Mouse (Mus musculus) 416B (cell line): ENCODE results near the gene Elp4.
A peak's percentile ranks its signal among the peaks of the same experiment; 100 is the strongest.

Experiments
- DNase-seq: peaks from one replicate; pipeline ENCODE4 v3.0.0; 2011; ENCODE audit warnings: low read depth

Gene Elp4

GRCm38 (mm10) chr2:105682634-105683351, 221.6 kb downstream of the Elp4 start:
- DNase-seq = peak; percentile 56

DNA sequence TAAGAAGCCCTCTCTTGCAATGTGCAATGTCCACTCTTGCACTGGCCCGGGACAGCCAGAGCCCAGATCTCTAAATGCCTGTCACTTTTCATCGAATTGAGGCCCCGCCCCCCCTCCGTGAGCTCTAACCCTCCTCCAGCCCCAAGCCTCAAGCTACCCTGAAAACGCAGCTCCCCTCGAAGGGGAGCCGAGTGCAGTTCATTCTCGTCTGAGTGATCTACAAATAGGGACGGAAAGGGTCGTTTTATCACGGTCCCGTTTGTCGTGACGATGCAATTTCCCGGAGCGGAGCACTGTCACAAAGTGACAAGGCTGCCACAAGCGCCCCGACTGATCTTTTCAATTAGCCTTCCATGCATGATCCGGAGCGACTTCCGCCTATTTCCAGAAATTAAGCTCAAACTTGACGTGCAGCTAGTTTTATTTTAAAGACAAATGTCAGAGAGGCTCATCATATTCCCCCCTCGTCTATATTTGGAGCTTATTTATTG, 222.3 kb downstream of the Elp4 start:
- peak; percentile 45 for DNase-seq

DNA sequence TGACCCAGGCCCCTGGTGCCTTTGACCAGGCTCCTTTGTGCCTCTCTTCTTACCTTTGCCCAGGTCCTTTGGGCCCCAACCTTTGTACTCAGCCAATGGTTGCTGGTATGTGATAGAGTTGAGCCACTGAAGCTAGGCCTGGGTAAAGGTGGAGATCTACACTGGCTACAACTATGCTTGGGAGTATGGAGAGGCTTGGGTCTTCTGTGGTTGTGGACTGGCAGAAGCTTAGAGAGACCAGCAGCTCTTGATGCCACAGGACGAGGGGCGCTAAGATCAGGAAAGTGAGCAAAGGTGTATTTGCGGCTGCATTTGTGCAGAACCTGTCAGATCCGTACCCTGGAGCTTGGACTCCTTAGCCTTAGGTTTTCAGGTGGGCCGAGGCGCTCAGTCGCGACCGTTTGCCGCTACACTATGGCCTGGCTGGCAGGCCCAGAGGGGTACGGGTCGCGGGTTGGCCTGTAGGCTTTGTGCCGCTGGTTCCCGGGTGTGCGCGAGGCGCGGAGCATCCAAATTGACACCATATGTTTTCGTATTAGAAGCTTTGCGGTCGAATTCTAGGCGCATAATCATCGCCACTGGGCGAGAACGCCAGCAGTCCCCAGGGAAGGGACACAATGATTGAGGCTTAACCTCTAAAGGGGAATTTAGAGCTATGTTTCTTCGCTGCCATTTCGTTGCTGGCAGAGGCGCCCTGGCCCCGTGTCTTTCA, 223.2 kb downstream of the Elp4 start:
- no peak for DNase-seq

DNA sequence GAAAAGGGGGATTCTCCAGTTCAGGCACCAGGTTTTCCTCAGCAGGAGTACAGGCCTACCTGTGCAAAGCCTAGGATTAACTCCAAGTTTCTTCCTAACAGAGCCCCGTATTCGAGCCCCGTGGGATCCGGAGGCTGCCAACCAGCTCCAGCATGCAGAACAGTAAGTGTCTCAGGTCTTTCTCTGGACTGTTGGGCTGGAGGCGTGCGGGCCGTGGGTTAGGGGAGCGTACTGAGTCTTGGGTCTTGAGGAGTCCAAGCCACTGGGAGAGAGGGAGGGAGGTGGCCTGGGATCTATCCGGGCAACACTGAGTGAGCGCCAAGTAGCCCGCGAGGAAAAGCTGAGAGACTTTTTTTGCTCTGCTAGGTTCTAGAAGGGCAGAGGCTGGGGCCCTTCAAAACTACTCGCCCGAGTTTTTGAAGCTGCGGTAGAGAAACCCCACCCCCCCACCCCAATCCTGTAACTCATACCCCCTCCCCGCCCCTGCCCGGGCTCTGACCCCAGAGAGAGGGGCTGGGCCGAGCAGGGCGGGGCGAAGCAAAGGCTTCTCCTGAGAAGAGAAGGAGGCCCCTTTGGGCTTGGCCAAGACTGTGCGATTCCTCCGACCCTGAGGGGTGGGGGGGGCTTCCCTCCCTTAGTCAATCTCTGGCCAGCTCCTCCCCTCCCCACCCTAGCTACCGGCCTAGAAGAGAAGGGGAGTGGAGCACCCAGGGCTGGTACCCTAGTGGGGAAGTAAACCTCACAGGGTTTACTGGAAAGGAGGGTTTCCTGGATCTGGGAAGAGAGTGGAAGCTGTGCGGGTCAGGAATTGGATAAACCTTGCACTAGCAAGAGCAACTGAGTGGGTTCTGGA, 224.0 kb downstream of the Elp4 start:
- no peak for DNase-seq

- DNase-seq = no peak
These were observed 225.0 kb downstream of the Elp4 start for GRCm38 (mm10) chr2:105679331-105679730.

DNA sequence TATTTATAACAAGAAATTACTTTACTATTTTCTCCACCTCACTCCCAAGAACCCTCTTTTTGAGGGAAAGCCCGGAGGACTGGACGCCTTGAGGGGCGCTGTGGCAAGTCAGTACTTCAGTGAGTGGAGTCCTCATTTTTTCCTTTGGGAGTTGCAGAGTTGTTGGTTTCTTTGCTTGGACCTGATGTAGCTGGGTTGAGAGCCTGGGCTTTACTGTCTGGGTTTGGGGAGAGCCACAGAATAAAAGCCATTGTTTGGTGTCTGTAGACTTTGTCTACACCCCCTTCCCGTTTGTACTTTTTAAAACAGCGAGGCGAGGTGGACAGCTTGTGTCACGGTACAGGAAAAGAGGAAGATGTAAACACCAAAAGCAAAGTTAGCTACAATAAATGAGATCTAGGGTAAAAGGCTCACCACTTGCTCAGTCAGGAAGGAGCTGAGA, 225.5 kb downstream of the Elp4 start:
- no peak for DNase-seq

GRCm38 (mm10) chr2:105678306-105678705, 226.1 kb downstream of the Elp4 start:
- DNase-seq = no peak

DNA sequence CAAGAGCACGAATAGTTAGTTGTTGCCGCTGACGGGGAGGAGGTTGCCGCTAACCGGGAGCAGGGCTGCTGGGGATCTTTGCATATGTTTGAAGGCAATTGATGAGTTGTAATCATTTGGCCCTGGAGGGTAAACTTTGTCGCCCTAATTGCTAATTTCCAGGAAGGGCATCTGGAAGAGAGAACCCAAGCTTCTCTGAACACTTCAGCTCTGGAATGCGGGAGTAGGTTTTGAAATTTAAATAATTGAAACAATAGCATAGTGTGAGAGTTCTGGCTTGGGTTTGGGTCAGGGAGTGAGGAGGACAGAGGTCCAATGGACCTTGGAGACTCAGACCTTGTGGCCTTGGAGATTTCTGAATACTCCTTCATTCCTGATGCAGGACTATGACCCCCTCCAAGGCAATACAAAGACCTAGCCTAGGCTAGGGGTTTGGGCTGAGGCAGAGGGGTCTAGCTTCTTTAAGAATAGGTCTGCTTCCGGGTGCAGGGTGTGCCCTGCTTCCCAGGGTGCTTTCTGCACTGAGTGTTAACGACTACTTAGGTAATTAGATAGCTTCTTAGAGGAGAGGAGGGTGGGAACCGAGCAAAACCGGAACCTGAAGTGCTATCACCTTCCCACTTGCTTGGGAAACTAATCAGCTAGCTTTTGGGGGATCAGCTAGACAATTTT, 226.8 kb downstream of the Elp4 start:
- no peak for DNase-seq

DNA sequence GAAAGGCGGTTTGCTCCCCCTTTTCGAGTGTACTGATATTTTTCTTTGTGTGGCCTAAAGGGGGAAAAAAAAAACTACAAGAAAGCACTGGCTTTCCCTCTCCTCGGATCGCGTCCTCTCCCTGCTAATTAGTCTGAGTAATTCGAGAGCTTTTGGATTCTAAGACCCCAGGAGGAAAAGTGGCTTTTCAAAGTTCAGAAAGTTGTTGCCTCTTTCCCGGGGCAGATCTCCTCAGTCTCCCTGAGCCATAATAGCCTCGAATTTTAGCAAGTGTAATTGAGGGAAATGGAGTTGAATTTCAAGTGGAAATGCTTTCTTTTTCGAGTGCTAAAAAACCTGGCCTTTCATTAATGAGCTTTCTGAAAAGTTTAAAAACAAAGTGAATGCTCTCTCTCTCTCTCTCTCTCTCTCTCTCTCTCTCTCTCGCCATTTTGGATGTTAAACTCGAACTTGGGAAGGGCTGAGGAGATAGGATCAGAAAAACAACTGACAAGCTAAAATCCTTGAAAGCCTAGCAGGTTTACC, 227.4 kb downstream of the Elp4 start:
- DNase-seq = no peak

DNA sequence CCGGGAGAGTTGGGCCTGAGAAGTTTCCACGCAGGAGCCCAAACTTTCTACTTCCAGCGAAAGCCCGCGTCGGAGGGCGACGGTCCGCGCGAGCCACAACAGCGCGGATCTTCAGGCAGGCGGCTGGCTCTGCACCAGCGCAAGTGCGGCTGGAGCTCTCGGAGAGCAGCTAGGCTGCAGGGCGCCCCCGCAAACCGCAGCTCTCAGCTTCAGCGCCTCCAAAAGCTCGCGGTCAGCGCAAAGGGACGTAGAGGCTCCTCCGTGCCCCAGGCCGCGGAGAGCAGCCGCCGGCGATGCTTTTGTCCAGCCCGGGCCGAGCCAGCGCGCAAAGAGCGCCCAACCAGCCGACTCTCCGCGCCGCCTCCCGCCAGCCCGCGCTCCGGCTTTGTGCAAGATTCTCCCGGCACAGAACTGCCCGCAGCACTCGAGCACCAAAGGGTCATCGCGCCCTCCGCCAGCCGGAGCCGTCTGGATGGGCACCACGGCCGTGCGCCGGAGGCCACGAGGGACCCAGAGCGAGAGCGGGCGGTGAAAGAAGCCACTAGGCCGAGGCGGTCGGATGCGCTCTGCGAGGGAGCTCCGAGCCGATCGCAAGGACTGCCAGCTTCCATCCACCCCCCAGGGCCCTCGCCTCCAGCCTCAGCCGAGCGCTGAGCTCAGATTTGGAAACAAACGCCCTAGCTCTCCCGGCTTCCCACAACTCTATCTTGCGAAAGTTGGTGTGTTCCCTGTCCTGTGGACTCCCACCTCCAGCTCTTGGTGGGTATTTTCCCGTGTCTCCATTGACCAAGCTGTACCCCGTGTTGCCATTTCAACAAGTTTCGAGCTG, 228.1 kb downstream of the Elp4 start:
- no peak for DNase-seq

DNA sequence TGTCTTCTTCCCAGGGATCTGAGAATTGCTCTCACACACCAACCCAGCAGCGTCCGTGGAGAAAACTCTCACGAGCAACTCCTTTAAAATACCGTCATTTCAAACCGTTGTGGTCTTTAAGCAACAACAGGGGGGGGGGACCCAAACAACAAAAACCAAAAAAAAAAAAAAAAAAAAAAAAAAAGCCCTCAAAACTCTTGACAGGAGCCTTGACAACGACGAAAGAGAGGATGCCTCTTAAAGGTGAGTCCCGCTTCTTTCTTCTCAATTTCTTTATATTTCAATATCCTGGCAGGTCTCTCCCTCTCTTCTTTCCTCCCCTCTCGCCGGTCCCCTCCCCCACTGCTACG, 228.7 kb downstream of the Elp4 start:
- DNase-seq = no peak

- no peak for DNase-seq
These were observed 229.3 kb downstream of the Elp4 start for GRCm38 (mm10) chr2:105674875-105675729.

- no peak for DNase-seq
These were observed 230.1 kb downstream of the Elp4 start for GRCm38 (mm10) chr2:105674061-105674874.

DNA sequence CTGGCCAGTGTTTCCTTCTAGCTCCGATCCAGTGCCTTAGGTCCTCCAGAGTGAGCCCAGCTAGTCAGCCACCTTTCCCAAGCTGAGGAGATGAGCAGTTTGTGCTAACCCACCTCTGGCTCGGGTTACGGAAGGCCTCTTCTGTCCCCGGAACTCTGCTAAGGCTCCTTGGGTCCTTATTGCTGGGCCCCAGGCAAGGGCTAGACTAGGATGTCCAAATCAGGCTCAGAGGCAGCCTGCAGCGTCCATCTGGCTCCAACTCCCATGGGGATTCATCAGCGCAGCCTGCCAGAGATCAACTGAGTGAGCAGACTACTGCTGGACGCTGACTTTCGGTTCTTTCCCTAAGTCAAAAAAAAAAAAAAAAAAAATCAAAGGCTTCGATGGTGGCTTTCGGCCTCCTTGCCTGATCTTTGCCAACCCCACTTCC, 230.7 kb downstream of the Elp4 start:
- DNase-seq = no peak

GRCm38 (mm10) chr2:105673054-105673453, 231.3 kb downstream of the Elp4 start:
- no peak for DNase-seq

DNA sequence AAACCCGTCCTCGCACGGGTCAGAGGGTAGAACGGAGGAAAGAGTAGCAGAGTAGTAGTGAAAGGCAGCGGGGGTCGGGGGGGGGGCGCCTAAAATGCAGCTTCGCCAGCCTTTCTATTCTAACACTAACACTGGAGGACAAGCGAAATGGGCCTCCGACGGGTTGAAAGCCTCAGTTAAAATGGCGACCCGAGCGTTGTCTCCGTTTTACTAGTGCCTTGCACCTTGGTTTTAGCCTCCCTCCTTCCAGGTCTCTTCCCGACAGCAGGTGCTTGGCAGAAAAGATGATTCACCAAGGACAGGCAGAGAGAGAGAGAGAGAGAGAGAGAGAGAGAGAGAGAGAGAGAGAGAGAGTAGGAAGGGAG, 231.8 kb downstream of the Elp4 start:
- no peak for DNase-seq

- DNase-seq = no peak
These were observed 232.4 kb downstream of the Elp4 start for GRCm38 (mm10) chr2:105671798-105672595.

DNA sequence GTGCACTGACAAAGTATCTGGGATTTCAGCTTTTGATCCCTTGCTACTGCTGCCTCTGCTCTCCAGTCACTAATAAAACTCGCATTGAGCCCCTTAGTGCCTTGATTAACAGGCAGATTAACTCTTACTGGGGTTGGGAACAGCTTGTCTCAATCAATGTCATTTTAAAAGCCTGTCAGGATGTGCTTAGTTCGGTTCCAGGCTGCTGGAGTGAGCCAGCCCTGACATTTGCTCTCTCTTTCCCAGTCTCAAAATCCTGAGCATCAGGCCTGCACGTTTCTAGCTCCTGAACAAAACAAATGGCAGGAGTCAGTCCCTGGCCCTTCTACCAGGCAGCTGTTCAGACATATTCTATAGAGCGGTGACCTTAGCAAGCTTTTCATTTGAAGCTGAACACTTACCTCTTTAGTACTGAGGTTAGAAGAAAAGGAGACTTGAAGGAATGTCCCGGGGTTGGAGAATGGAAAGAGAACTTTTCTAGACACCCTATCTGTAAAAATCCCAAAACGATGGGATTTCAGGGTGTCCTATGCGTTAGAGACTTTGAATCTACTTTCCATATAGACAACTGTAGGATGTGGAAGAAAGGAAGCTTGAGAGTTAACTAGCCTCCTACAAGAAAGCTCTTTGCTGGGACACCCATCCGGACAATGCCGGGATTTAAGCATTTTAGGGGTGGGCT, 233.1 kb downstream of the Elp4 start:
- DNase-seq = no peak
